Mouse (Mus musculus): ENCODE data around the gene Btbd9. TPM values are rescaled to one million over a fixed set of nuclear protein-coding genes. Genes with fewer than 3 reads are reported as not detected.

Btbd9 gene
- polyA plus RNA-seq, 1 experiment, result 11.7 TPM

DNA sequence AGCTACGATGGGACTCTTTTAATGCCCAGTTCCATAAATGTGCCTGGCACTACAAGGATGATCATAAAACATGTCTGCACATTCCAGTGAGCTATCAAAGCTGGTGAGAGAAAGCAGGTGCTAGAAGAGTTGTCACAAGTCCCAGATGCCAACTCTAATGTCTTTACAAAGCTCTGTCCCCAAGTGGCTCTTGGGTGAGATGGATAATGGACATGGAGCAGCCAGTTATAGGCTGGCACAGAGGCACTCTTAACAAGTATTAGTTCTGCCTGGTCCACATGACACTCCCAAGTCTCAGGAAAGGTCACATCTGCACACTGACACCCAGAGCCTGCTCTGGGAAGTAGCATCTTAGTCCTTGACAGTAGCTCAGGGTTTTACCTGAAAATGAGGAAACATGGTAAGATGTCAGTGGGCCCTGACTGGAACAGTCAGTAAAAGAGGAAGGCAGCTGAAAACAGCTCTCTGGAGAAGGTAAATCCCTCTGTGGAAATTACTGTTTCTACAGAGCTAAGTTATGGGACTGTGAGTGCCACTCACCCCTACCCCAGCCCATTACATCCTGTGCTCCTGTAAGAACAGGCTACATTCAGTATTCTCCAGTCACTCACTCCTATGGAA is 91.7 kb downstream of the Btbd9 start:
- no peak for DNase-seq (ENCODE audit: low spot score)

DNA sequence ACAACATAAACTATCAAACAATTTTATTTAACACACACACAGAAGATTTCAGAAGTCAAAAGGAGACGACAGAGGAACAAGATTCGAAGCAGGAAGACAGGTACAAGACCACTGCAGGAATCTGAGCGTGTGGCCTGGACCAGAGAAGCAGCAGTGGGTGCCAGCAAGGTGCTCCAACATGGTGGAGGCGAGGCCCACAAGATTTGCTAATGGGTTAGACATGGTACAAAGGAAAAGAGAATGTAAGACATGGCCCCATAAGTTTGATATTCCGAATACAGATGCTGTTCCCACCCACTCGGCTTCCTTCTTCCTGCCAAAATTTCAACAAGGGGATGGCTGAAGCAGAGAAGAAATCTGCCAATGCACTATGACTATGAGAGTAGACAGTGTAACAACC is 94.5 kb downstream of the Btbd9 start:
- no peak for DNase-seq (ENCODE audit: low spot score)

DNA sequence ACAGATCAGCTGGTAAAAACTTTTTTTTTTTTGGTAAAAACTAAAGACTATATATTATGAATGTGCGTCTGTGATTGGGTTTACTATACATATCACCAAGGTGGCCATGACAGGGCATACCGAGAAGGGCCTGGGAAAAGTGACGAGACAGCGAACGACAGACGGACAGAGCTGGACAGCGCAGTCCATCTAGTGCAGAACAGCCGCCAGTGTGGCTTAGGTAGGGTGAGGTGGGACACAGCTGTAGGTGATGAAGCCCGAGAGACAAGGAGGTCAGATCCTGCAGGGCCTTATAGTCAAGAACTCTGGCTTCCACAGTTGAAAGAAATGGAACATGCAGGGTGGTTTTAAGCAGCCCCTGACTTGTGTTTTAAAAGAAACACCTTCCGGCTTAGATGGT is 94.9 kb downstream of the Btbd9 start:
- no peak for DNase-seq (ENCODE audit: low spot score)

DNA sequence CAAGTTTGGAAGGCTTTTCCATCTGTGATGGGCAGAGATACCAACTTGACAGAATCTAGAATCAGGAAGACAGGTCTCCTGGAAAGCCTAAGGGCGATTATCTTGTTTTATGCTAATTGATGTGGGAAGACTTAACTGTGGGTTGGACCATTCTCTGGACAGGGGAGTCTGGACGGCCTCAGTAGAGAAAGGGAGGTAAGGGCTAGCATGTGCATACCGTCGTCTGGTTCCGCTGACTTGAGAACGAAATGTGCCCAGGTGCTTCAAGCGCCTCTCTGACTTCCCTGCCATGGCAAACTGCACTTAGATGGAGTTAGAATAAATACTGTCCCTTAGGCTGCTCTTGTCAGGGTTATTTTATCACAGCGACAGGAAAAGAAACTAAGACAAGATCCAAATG is 95.9 kb downstream of the Btbd9 start:
- no peak for DNase-seq (ENCODE audit: low spot score)

DNA sequence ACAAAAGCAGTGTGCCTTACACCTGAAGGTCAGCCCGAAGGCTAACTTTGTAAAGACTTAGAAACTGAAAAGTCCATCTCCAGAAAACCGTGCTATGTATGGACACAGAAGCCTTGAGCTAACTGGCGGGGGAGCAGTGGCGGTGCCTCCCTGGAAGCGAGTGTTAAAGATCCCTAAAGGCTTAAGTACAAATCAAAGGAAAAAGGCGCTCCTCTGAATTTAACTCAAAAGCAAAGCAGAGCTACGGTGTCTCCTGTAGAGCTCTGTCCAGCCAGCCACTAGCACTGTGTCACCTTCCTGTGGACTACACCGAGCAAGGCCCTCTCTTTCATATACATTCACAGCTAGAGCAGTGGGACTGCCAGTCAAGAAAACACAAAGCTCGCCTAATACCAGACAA is 98.1 kb downstream of the Btbd9 start:
- DNase-seq (ENCODE audit: low spot score), result no peak

GRCm38 (mm10) chr17:30474561-30474960 is 101.7 kb downstream of the Btbd9 start:
- no peak for DNase-seq (ENCODE audit: low spot score)

- DNase-seq (ENCODE audit: low spot score), result no peak
Measured at GRCm38 (mm10) chr17:30472776-30473175, 103.5 kb downstream of the Btbd9 start.

DNA sequence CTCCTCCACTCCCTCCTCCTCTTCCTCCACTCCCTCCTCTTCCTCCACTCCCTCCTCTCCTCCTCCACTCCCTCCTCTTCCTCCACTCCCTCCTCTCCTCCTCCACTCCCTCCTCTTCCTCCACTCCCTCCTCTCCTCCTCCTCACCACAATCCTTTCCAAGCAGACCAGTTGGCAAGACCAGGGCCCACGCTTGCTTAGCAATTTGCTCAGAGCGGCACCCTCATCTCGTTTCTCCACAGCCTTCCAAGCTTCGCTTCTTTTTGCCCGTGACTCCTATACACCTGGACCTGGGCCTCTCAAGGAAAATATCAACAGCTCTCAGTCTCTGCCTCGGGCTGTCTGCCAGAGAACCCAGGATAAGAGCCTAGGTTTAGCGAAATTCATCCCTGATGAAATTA is 104.8 kb downstream of the Btbd9 start:
- no peak for DNase-seq (ENCODE audit: low spot score)

- DNase-seq (ENCODE audit: low spot score), result no peak
Measured at GRCm38 (mm10) chr17:30470790-30471189, 105.5 kb downstream of the Btbd9 start.

- DNase-seq (ENCODE audit: low spot score), result no peak
Measured at GRCm38 (mm10) chr17:30470286-30470685, 106.0 kb downstream of the Btbd9 start.

DNA sequence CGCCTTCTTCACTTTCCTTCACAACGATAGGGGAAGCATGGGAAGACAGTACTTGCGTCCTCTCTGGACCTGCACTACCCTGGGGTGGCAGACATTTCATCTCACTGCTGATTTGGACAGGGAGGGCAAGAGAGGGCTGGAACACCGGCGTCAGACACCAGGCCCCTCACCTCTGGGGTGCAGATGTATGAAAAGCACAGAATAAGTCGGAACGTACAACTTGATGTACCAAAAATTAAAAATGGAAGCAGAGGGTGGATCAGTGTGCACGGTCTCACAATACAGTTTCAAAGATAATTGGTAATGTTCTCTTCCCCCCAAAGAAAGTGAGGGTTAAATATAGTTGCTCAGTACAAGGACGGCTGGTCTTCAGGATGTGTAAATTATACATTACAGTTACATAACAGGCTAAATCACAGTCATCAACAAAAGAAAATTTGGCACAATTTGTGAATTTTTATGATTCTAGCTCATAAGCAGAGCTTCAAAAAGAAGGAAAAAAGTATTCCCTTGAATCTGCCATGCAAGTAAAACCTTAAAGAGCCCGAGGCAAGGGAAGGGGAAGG is 106.7 kb downstream of the Btbd9 start:
- no peak for DNase-seq (ENCODE audit: low spot score)

DNA sequence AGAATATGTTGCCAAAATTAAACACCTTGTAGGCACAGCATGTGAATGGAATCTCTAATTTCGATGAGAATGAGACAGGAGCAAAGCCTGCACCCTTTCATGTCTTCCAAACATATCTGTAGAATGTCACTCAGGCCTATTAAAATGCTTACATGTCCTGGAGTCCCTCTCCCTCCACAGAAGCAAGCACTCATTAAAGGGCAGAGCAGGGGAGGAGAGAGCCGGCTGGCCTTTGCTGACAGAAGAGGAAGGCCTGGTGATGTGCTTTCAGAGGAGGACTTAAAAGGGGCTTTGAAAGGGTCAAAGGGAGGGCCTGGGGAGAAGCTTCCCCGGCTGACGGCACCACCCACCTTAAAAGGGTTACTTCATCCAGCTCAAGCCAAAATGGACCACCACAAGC is 107.9 kb downstream of the Btbd9 start:
- DNase-seq (ENCODE audit: low spot score), result no peak

GRCm38 (mm10) chr17:30467566-30468213 is 108.6 kb downstream of the Btbd9 start:
- DNase-seq (ENCODE audit: low spot score), result no peak

GRCm38 (mm10) chr17:30465060-30465762 is 111.1 kb downstream of the Btbd9 start:
- DNase-seq (ENCODE audit: low spot score), result no peak

DNA sequence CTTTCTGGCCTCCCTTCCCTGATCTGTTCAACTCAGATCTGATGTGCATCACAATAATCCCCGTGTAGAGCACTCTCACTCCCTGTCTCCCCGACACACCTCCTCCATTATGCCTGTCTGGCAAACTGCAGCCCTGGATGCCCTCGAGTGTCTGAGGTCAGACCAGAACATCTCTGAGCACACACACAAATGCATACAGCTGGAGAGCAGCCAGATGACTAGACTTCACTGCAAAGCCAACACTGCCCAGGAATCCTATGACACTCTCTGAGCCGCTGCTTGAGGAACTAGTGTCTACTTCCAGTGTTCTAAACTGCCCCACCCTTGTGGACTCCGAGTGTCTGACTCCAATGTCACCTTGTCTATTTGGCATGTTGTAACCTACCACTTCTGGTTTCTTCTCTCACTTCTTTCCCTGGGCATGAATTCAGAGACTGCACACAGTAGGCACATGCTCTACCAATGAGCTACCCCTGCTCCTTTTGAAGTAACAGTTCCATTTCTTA is 112.0 kb downstream of the Btbd9 start:
- DNase-seq (ENCODE audit: low spot score), result no peak

DNA sequence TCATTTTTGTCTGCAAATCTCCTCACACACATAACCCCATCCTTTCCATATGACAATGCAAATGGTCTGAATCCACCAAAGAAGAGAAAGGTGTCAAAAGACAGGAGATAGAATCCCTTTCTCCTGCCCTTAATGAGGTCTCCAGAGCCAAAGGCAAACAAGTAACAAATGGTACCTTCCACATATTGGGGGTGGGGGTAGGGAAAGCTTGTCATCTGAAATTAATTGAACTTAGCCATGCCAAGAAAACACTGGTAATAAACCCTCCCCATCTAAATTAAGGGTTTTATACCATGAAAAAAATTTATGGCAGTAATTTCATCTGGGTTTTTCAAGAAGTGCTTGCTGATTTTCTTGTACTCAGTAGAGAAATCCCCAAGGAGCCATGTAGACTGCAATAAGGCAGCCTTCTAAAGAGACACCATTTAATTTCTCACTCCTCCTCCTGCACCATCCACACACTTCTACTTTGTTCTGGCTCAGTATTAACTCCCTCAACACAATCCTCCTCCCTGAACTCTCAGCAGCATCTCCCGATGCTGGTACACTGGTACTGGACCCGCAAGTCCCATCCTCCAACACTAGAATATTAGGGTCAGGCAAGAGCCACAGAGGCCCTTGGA is 115.5 kb downstream of the Btbd9 start:
- DNase-seq (ENCODE audit: low spot score), result no peak

GRCm38 (mm10) chr17:30459706-30460105 is 116.6 kb downstream of the Btbd9 start:
- DNase-seq (ENCODE audit: low spot score), result no peak

GRCm38 (mm10) chr17:30458926-30459325 is 117.4 kb downstream of the Btbd9 start:
- no peak for DNase-seq (ENCODE audit: low spot score)

GRCm38 (mm10) chr17:30458301-30458700 is 118.0 kb downstream of the Btbd9 start:
- no peak for DNase-seq (ENCODE audit: low spot score)

- no peak for DNase-seq (ENCODE audit: low spot score)
Measured at GRCm38 (mm10) chr17:30457486-30457885, 118.8 kb downstream of the Btbd9 start.

DNA sequence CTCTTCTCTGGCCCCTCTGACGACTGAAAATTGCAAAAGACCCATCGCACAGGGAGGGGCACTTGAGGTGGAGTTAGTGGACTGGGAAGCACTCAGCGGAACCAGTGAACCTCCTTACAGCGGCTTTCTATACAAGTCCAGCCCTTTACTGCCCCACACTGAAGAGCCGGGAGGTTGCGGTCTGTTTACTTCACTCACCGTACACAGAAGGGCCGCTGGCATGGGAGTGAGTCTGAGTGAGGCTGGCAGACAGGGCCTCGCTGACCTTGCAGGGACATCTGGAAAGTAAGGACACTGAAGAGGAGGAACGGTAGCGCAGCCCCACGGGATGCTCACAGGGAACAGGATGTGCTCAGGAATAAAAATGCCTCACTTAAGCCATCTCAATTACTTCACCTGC is 120.0 kb downstream of the Btbd9 start:
- no peak for DNase-seq (ENCODE audit: low spot score)

DNA sequence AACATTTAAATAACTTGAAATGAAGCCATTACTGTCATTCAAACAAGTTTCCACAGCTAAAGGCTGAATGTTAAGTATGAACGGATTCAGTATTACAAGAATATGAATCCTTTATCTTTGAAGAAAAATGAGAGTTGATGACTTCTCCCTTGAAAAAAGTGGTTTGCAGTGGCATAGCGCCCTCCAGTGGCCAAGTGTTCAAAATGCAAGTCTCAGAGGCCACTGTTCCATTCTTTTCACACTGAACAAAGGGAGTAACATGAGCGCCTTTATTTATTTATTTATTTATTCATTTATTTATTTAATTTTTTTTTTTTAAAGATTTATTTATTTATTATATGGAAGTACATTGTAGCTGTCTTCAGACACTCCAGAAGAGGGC is 121.4 kb downstream of the Btbd9 start:
- DNase-seq (ENCODE audit: low spot score), result peak; percentile 61

All from urinary bladder, adult 2 months (tissue).